Mouse (Mus musculus): Measurements from ENCODE around the gene Ubn2. TPM values are rescaled to one million over a fixed set of nuclear protein-coding genes. Genes with fewer than 3 reads are reported as not detected.
"Not testable (repeated sequence)": the region's sequence is repeated elsewhere in the genome, so short reads cannot be mapped to it uniquely, and the experiment has no call there.

Ubn2 gene
- total and polyA plus RNA-seq, 2 experiments = 2.9 to 7.9 TPM

GRCm38 (mm10) chr6:38535788-38536187, 102.0 kb downstream of the Ubn2 start:
- Histone ChIP-seq H3K4me1 (ENCODE audit: control insufficient read depth, insufficient read depth, low read length) (peaks cover 7% of the 10 kb centered on the region), H3K79me2 (ENCODE audit: control insufficient read depth, insufficient read depth, low read length) (no peaks in the 10 kb centered on the region), H3K9ac (ENCODE audit: low read depth, low read length) (no peak overlapping the region), H3K27me3 (ENCODE audit: control insufficient read depth, insufficient read depth, low read length) (no peaks in the 10 kb centered on the region), H3K36me3 (ENCODE audit: control insufficient read depth, insufficient read depth, low read length) (peaks cover 2% of the 10 kb centered on the region; the same call in 1 of the 2 replicates), H3K27ac (replicated peaks; ENCODE audit: insufficient read depth, low read depth, low read length) (no peak overlapping the region), H3K4me3 (ENCODE audit: insufficient read depth, low read depth, low read length) (no peak overlapping the region)
- no peak for TF ChIP-seq CTCF (IDR thresholded peaks at IDR 0.05; ENCODE audit: low read depth, low read length)
- TF ChIP-seq POLR2A (IDR thresholded peaks at IDR 0.05; ENCODE audit: extremely low read depth, insufficient read depth, low read length) = no peak
- DNase-seq (ENCODE audit: extremely low read depth, low read depth, low spot score) = peak; percentile 43
- 25% methylated on average over 1 of the region's 1 CpGs for WGBS

- DNase-seq (ENCODE audit: extremely low read depth, low read depth, low spot score); H3K79me2 ChIP-seq (ENCODE audit: control insufficient read depth, insufficient read depth, low read length); H3K4me3 ChIP-seq (ENCODE audit: insufficient read depth, low read depth, low read length); H3K36me3 ChIP-seq (ENCODE audit: control insufficient read depth, insufficient read depth, low read length); H3K27me3 ChIP-seq (ENCODE audit: control insufficient read depth, insufficient read depth, low read length); H3K9ac ChIP-seq (ENCODE audit: low read depth, low read length); H3K4me1 ChIP-seq (ENCODE audit: control insufficient read depth, insufficient read depth, low read length); H3K27ac ChIP-seq (replicated peaks; ENCODE audit: insufficient read depth, low read depth, low read length): not testable (repeated sequence)
- 90% methylated on average over 5 of the region's 5 CpGs for WGBS
Observed at GRCm38 (mm10) chr6:38544141-38544540, 110.4 kb downstream of the Ubn2 start.

- H3K9ac ChIP-seq (ENCODE audit: low read depth, low read length); H3K4me1 ChIP-seq (ENCODE audit: control insufficient read depth, insufficient read depth, low read length); H3K27me3 ChIP-seq (ENCODE audit: control insufficient read depth, insufficient read depth, low read length); H3K79me2 ChIP-seq (ENCODE audit: control insufficient read depth, insufficient read depth, low read length); H3K4me3 ChIP-seq (ENCODE audit: insufficient read depth, low read depth, low read length); H3K36me3 ChIP-seq (ENCODE audit: control insufficient read depth, insufficient read depth, low read length); DNase-seq (ENCODE audit: extremely low read depth, low read depth, low spot score); H3K27ac ChIP-seq (replicated peaks; ENCODE audit: insufficient read depth, low read depth, low read length): not testable (repeated sequence)
- 88% methylated on average over 2 of the region's 2 CpGs for WGBS
Observed at GRCm38 (mm10) chr6:38547005-38547404, 113.3 kb downstream of the Ubn2 start.

GRCm38 (mm10) chr6:38547707-38548106, 114.0 kb downstream of the Ubn2 start:
- Histone ChIP-seq H3K27ac (replicated peaks; ENCODE audit: insufficient read depth, low read depth, low read length) (no peak overlapping the region), H3K36me3 (ENCODE audit: control insufficient read depth, insufficient read depth, low read length) (no peaks in the 10 kb centered on the region), H3K79me2 (ENCODE audit: control insufficient read depth, insufficient read depth, low read length) (no peaks in the 10 kb centered on the region), H3K9ac (ENCODE audit: low read depth, low read length) (no peak overlapping the region), H3K4me1 (ENCODE audit: control insufficient read depth, insufficient read depth, low read length) (peaks cover 2% of the 10 kb centered on the region; the same call in 1 of the 2 replicates), H3K4me3 (ENCODE audit: insufficient read depth, low read depth, low read length) (no peak overlapping the region), H3K27me3 (ENCODE audit: control insufficient read depth, insufficient read depth, low read length) (no peaks in the 10 kb centered on the region)
- DNase-seq (ENCODE audit: extremely low read depth, low read depth, low spot score) = no peak
- TF ChIP-seq CTCF (IDR thresholded peaks at IDR 0.05; ENCODE audit: low read depth, low read length) = no peak
- no peak for TF ChIP-seq POLR2A (IDR thresholded peaks at IDR 0.05; ENCODE audit: extremely low read depth, insufficient read depth, low read length)
- WGBS = 85% methylated on average over 1 of the region's 1 CpGs

DNA sequence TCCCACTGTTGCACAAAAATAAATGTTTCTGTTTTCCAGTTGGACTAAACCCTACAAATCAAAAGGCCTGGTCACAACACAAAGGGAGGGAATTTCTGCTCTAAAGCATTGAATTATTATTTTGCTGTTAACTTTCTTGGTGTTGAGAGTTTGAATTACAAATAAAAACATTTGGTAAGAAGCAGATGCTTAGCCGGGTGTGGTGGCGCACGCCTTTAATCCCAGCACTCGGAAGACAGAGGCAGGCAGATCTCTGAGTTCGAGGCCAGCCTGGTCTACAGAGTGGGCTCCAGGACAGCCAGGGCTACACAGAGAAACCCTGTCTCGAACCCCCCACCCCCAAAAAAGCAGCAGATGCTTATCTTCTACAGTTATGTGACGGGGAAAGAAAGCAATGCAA, 114.8 kb downstream of the Ubn2 start:
- H3K36me3 ChIP-seq (ENCODE audit: control insufficient read depth, insufficient read depth, low read length); DNase-seq (ENCODE audit: extremely low read depth, low read depth, low spot score); H3K4me3 ChIP-seq (ENCODE audit: insufficient read depth, low read depth, low read length); H3K79me2 ChIP-seq (ENCODE audit: control insufficient read depth, insufficient read depth, low read length); H3K4me1 ChIP-seq (ENCODE audit: control insufficient read depth, insufficient read depth, low read length); H3K27me3 ChIP-seq (ENCODE audit: control insufficient read depth, insufficient read depth, low read length); H3K9ac ChIP-seq (ENCODE audit: low read depth, low read length); H3K27ac ChIP-seq (replicated peaks; ENCODE audit: insufficient read depth, low read depth, low read length): not testable (repeated sequence)
- 98% methylated on average over 7 of the region's 7 CpGs for WGBS

GRCm38 (mm10) chr6:38549840-38550239, 116.1 kb downstream of the Ubn2 start:
- WGBS = 55% methylated on average over 6 of the region's 6 CpGs
- H3K9ac ChIP-seq (ENCODE audit: low read depth, low read length); DNase-seq (ENCODE audit: extremely low read depth, low read depth, low spot score); H3K79me2 ChIP-seq (ENCODE audit: control insufficient read depth, insufficient read depth, low read length); H3K36me3 ChIP-seq (ENCODE audit: control insufficient read depth, insufficient read depth, low read length); H3K27me3 ChIP-seq (ENCODE audit: control insufficient read depth, insufficient read depth, low read length); H3K4me1 ChIP-seq (ENCODE audit: control insufficient read depth, insufficient read depth, low read length); H3K4me3 ChIP-seq (ENCODE audit: insufficient read depth, low read depth, low read length): not testable (repeated sequence)
- peak overlapping the region; percentile 38 for H3K27ac ChIP-seq (replicated peaks; ENCODE audit: insufficient read depth, low read depth, low read length)
